ENCODE assay signal across 11 mouse cellular contexts in the genomic region with DNA sequence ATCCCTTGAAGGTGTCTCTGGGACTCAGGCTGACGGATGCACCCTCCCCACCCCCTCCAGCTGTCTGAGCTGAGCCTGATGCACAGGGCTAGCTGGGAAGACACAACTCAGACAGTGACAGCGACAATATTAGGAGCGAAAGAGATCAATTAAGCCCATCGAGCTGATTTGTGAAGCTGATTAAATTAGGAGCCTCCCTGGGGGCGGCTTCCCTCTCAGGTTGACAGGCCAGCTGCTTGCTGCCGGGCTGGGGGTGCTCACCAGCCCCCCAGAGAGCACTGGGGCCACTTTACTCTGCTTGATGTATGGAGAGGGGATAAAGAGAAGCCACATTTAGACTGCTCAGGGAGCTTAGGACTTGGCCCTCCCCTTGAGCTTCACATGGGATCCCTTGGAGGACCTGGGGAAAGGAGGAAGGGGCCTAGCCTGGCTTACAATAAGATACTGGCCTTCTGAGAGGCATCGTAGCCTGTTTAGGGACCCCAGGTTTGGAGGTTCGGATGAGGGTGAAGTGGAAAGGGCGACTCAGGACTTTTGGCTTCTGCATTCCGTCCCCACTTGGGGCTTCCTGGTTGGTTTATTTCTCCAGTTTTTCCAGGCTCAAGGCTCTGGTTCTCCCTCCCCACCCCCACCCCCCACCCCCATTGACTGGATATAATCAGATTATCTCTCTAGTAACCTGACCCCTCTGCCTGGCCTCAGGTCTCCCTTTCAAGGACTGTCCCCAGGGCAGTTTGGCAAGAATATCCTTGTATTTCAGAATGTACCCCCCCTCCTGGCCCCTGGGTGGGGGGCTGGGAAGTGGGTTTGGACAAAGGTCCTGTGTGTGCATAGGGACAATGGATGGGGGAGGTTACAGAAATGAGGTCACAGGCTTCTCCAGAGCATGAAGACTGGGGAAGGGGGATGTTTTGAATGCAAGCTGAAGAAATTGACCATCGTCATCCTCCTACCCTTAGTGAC.
DNase-seq lines count a peak whose midpoint lies in the region; ATAC-seq lines count a peak whose summit lies in the region.
"Had no signal": no experiment of that assay in that cellular context is flagged by ENCODE, and none has a peak within 500 bp of the region (broad histone marks: within the 10 kb centered on the region; RNA-seq: fewer than 3 reads in every experiment).

No protein-coding gene starts in this region.

- no peaks in the 10 kb centered on the region for H3K36me3 ChIP-seq in embryonic facial prominence, embryonic 12.5 days
- no peaks in the 10 kb centered on the region for H3K36me3 ChIP-seq in hindbrain, embryonic 14.5 days (replicated peaks; ENCODE audit: control insufficient read depth, insufficient read depth)
- H3K36me3 ChIP-seq in neural tube, embryonic 12.5 days, result no peaks in the 10 kb centered on the region
- H3K36me3 ChIP-seq in heart, embryonic 11.5 days (ENCODE audit: control insufficient read depth, insufficient read depth, low read length), result no peaks in the 10 kb centered on the region
- H3K36me3 ChIP-seq: kidney, embryonic 15.5 days; liver, embryonic 15.5 days had no signal

- H3K4me1 ChIP-seq in embryonic facial prominence, embryonic 12.5 days, result peaks cover 33% of the 10 kb centered on the region
- H3K4me1 ChIP-seq in hindbrain, embryonic 14.5 days (replicated peaks; ENCODE audit: control insufficient read depth, insufficient read depth, low read length), result peaks cover 16% of the 10 kb centered on the region
- peaks cover 18% of the 10 kb centered on the region for H3K4me1 ChIP-seq in neural tube, embryonic 12.5 days
- H3K4me1 ChIP-seq in heart, embryonic 11.5 days (ENCODE audit: control insufficient read depth, insufficient read depth, low read length), result peaks cover 6% of the 10 kb centered on the region
- H3K4me1 ChIP-seq: liver, embryonic 15.5 days had no signal

- WGBS in embryonic facial prominence, embryonic 12.5 days, result 16% methylated on average over 11 of the region's 11 CpGs
- 24% methylated on average over 11 of the region's 11 CpGs for WGBS in hindbrain, embryonic 14.5 days
- 39% methylated on average over 11 of the region's 11 CpGs for WGBS in neural tube, embryonic 12.5 days
- WGBS in heart, embryonic 11.5 days (ENCODE audit: insufficient replicate concordance), result 27% methylated on average over 11 of the region's 11 CpGs

- H3K9ac ChIP-seq in embryonic facial prominence, embryonic 12.5 days, result 0 out of 2 replicates have a peak overlapping the region, but pooled peaks have one; percentile 11
- H3K9ac ChIP-seq in hindbrain, embryonic 14.5 days, result no peak overlapping the region
- no peak overlapping the region for H3K9ac ChIP-seq in neural tube, embryonic 12.5 days
- no peak overlapping the region for H3K9ac ChIP-seq in heart, embryonic 11.5 days (ENCODE audit: low read depth, low read length)
- H3K9ac ChIP-seq: kidney, embryonic 15.5 days; liver, embryonic 15.5 days had no signal

- peak overlapping the region; percentile 68 for H3K27ac ChIP-seq in embryonic facial prominence, embryonic 12.5 days
- peak overlapping the region; percentile 68; the same call in 1 of the 2 replicates for H3K27ac ChIP-seq in hindbrain, embryonic 14.5 days
- peak overlapping the region; percentile 5; the same call in 1 of the 2 replicates for H3K27ac ChIP-seq in neural tube, embryonic 12.5 days
- no peak overlapping the region for H3K27ac ChIP-seq in heart, embryonic 11.5 days (ENCODE audit: low read depth, low read length)
- H3K27ac ChIP-seq: kidney, embryonic 15.5 days; liver, embryonic 15.5 days had no signal

- no peaks in the 10 kb centered on the region for H3K27me3 ChIP-seq in embryonic facial prominence, embryonic 12.5 days
- no peaks in the 10 kb centered on the region for H3K27me3 ChIP-seq in hindbrain, embryonic 14.5 days (ENCODE audit: control insufficient read depth, insufficient read depth, low read length)
- H3K27me3 ChIP-seq in neural tube, embryonic 12.5 days (replicated peaks), result no peaks in the 10 kb centered on the region
- H3K27me3 ChIP-seq in heart, embryonic 11.5 days (ENCODE audit: control insufficient read depth, insufficient read depth, low read length), result no peaks in the 10 kb centered on the region
- H3K27me3 ChIP-seq: kidney, embryonic 15.5 days; liver, embryonic 15.5 days had no signal

- peak; percentile 82 for DNase-seq in heart, adult 11 months
- DNase-seq in heart, postnatal 4 days, result no peak
- DNase-seq in hindbrain, embryonic 14.5 days (ENCODE audit: low spot score), result no peak
- DNase-seq in gastrocnemius, postnatal 4 days (ENCODE audit: low spot score in 2 of 2), result no peak
- no peak for DNase-seq in kidney, postnatal 14 days
- DNase-seq: heart, postnatal 10 days had no signal

- no peak overlapping the region for H3K4me2 ChIP-seq in embryonic facial prominence, embryonic 12.5 days (replicated peaks)
- no peak overlapping the region for H3K4me2 ChIP-seq in hindbrain, embryonic 14.5 days (replicated peaks)
- H3K4me2 ChIP-seq in neural tube, embryonic 12.5 days (replicated peaks), result no peak overlapping the region
- H3K4me2 ChIP-seq in heart, embryonic 11.5 days, result no peak overlapping the region
- H3K4me2 ChIP-seq: kidney, embryonic 15.5 days; liver, embryonic 15.5 days had no signal

- peak; percentile 70; the same call in 1 of the 2 replicates for ATAC-seq in embryonic facial prominence, embryonic 12.5 days (ENCODE audit: insufficient number of reproducible peaks, insufficient read depth, low FRiP score, low TSS enrichment)
- ATAC-seq in hindbrain, embryonic 14.5 days (ENCODE audit: low FRiP score), result 0 out of 2 replicates have a peak, but pooled peaks have one; percentile 27
- peak; percentile 68; the same call in 1 of the 2 replicates for ATAC-seq in neural tube, embryonic 12.5 days (ENCODE audit: low FRiP score, low read depth)
- no peak for ATAC-seq in heart, embryonic 11.5 days (replicated peaks; ENCODE audit: insufficient number of reproducible peaks, low FRiP score, low TSS enrichment)

- no peaks in the 10 kb centered on the region for H3K9me3 ChIP-seq in embryonic facial prominence, embryonic 12.5 days
- H3K9me3 ChIP-seq in hindbrain, embryonic 14.5 days (ENCODE audit: control insufficient read depth, low read length), result no peaks in the 10 kb centered on the region
- H3K9me3 ChIP-seq in neural tube, embryonic 12.5 days, result no peaks in the 10 kb centered on the region
- H3K9me3 ChIP-seq in heart, embryonic 11.5 days (replicated peaks; ENCODE audit: control insufficient read depth, low read length), result no peaks in the 10 kb centered on the region
- H3K9me3 ChIP-seq: kidney, embryonic 15.5 days; liver, embryonic 15.5 days had no signal

- H3K4me3 ChIP-seq in embryonic facial prominence, embryonic 12.5 days, result no peak overlapping the region
- no peak overlapping the region for H3K4me3 ChIP-seq in hindbrain, embryonic 14.5 days (replicated peaks; ENCODE audit: low read length)
- no peak overlapping the region for H3K4me3 ChIP-seq in neural tube, embryonic 12.5 days
- no peak overlapping the region for H3K4me3 ChIP-seq in heart, embryonic 11.5 days (ENCODE audit: low read depth, low read length)
- H3K4me3 ChIP-seq: kidney, embryonic 15.5 days; liver, embryonic 15.5 days had no signal
